Mouse (Mus musculus): ENCODE data around the gene Sbno2.

The Sbno2 gene

DNA sequence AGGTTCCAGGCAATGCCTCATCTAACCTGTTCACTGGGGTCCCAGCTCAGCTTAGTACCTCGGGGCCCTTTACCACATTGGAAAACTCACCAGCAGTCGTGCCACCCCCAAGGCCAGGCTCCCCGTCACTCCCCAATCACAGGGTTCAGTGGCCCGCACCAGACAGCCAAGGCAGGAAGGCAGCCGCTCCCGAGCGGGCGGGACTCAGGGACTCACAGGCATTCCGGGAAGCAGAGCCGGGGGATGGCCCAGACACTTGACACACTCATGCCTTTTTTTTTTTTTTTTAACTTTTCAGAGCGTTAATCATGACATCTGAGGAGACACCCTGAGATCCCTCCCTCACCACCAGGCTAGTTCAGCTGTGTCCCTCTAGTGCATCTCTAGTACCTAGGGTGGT lies 4.4 kb downstream of the Sbno2 start:
- in situ Hi-C loops (cut with MboI; ENCODE audit: unreplicated experiment in 2 of 2), result no loop called here

DNA sequence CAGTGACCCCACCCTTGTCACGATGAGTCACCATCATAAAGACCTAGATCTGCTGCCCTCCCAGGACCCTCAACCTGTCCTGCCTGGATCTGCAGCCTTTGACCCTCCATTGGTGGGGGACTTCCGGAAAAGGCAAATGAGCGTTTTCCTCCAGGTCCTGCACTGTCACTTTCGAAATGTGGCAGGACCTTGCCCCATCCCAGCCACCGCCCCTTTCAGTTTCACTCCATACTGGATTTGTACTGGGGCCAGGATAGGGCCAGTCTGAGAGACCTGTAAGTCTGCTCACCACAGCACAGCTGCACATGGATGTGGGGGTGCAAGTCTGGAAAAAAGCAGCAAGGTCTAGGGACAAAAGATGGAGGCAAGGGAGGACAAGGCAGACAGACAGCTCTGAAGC lies 6.7 kb downstream of the Sbno2 start:
- in situ Hi-C loops (cut with MboI; ENCODE audit: unreplicated experiment in 2 of 2), result no loop called here

DNA sequence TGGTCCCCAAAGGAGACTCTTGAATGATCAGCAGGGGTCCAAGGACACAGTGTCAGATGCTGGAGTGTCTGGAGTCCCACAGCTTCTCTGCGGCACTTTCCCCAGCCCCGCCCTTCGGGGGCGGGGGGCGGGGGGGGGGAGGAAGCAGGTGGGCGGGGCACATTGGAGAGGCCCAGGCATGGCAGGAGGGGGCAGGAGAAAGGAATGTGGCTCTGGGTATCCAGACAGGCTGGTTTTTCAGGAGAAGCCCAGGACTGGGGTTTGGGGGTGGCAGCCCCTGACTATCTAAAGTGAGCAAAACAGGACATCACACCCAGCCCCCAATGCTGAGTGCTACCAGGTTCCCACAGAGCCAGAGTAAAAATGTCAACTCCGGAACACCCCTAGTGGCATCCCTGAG lies 8.1 kb downstream of the Sbno2 start:
- in situ Hi-C loops (cut with MboI; ENCODE audit: unreplicated experiment in 2 of 2), result no loop called here

DNA sequence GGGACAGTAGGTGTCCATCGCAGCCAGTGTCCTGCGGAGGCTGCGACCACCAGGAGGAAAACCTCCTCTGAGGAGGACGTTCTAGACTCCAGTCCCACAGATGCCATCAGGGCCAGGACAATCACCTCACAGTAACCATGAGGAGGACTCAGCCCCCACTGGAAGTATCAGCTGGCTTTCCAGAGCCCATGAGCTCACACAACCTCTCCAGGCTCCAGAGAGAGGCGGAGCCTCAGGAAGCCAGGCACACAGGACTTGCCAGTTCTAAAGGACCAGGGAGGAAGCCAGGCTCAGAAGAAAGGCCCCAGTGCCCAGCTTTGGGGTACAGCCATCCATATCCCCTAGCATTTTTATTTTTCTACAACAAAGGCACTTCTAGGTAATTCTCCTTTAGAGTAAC lies 9.8 kb downstream of the Sbno2 start:
- in situ Hi-C loops (cut with MboI; ENCODE audit: unreplicated experiment in 2 of 2), result no loop called here

DNA sequence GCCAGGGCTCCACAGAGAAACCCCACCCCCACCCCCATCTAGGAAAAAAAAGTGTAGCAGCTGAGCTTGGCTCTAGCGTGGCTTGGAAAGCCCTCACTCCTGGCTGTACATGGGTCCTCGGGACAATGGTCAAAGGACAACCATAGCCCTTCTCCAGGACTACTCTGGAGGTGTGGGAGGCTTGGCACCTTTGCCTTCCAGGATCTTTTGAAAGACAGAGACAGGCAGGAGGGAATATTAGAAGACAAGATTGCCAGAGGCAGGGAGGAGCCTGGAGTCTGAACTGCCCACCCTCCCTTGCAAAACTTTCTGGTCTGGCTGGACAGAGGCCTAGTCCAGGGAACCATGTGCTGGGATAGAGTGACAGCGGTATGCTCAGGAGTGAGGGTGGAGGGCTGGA lies 10.7 kb downstream of the Sbno2 start:
- in situ Hi-C loops (cut with MboI; ENCODE audit: unreplicated experiment in 2 of 2), result no loop called here

DNA sequence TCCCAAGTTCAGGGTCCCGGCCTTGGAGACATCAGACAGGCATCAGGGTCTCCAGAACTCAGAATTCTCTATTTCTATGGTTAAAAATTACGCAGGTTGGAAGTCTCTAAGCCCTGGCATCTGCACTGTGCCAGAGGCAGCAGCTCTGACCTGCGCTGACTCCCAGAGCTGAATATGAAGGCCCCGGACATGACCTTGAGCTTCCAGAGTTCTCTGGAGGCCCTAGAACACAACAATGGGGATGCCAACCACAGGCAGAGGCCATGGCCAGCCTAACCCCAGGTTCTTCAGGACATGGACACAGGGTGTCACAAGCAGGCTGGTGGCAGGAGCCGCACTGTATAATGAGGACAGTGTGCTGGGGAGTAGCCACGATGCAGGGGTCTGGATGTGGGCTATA lies 11.3 kb downstream of the Sbno2 start:
- in situ Hi-C loops (cut with MboI; ENCODE audit: unreplicated experiment in 2 of 2), result no loop called here

DNA sequence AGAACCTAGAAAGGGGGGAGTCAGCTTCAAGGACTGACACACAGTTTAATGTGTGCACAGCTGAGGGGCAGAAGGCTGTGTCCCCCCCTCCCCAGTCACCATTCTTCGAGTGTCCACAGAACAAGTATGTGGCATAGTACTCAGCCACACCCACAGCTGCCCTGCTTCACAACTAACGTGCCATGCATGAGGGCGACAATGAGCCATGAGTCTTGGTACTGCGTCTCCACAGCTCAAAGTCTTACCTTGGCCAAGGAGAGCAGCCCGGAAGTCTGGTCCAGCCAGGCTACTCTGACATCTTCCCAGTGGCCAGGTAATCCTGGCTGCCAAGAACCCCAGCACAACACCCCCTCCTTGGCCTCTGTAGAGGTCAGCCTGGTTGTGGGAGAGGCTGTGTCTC lies 12.7 kb downstream of the Sbno2 start:
- in situ Hi-C loops (cut with MboI; ENCODE audit: unreplicated experiment in 2 of 2), result no loop called here

DNA sequence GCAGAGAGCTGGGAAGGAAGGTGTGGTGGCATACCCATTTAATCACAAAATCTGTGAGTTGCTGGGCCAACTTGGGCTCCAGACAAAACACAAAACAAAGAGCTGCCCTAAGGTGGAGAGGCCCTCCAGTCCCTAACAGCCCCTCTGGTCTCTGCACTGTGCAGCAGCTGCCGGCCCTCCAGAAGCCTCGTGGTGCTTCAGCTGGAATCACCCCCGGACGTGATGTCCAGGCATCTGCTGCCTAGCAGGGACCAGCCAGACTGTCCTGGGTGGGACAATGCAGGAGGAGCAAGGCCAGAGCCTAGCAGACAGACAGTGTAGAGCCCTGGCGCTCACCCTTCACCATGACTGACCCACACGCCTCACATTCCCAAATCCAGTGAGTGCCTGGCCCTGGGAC lies 13.8 kb downstream of the Sbno2 start:
- in situ Hi-C loops (cut with MboI; ENCODE audit: unreplicated experiment in 2 of 2), result no loop called here

DNA sequence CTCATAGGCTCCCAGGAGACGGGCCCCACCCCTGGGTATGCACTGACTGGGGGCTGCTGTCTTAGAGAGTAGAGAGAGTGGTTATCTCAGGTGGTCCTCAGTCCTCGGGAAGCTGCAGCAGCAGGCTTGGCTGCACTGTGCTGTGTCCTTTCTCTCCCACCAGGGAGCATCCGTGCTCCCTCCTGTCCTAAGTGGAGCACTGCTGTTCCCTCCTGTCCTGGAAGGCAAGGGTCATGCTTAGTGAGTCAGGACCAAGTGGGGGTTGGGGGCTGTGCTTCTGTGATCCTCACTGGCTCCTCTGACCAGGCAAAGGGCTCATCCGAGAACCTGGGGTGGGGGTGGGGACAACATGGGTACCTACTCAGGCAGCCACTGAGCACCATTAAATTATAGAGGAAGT lies 16.2 kb downstream of the Sbno2 start:
- in situ Hi-C loops (cut with MboI; ENCODE audit: unreplicated experiment in 2 of 2), result no loop called here

DNA sequence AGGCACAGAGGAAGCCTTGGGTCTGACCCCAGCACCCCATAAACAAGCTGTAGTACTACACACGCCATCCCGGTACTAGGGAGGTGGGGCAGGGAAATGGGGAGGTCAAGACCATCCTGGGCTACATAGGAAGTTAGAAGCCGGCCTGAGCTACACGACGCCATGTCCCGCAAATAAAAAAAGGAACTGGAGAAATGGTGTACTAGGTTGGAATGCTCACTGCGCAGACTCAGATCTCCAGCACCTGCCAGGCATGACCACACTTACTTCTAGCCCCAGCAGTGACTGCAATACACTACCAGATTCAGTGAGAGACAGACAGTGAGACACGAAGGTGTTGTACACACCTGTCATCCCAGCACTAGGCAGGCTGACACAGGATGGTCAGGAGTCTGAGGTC lies 17.9 kb downstream of the Sbno2 start:
- in situ Hi-C loops (cut with MboI; ENCODE audit: unreplicated experiment in 2 of 2), result no loop called here

DNA sequence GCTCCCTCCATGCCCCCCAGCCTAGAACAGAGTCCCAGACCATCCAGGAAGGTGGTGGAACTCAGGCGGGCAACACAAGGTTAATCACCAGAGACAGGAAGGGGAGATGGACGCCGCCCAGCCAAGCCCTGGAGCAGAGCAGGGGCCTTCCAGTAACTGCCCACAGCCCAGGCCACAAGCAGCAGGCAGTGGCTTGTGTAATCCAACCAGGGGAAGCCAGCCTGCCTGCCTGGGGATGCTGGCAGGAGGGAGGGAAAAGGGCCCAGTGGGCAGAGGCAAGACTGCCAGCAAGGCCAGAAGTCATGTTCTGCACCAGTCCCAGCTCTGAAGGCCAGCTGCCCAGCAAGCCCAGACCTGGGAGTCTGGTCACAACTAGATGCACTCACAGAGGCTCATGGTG lies 18.5 kb downstream of the Sbno2 start:
- in situ Hi-C loops (cut with MboI; ENCODE audit: unreplicated experiment in 2 of 2), result no loop called here

DNA sequence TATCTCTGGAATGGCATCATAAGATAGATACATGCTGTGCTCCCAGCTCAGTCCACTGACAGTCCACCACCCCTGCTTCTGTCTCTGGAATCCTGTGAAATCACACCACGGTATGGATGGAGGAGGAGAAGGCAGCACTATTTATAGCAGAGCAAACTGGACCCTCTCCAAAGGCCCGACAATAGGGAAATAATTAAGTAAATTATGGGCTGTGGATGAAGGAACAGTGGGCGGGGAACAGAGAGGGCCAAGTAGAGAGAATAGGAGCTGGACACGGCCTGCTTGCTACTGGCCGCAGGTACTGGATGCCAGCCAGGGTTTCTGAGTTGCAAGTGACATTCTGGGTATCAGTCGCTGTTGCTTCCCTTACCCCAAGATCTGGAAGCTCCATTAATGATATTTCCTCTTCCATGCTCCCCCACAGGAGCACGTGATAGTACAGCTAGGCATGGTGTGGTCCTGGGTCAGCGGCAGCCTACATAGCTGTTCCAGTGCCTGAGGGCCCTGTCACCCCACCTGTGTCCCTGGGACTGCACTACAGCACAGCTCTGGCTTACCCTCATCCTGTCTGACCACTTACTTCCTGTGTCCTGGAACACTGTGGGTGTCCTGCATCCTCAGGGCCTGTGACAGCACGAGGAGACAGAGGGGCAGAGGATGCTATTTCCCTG lies 20.4 kb downstream of the Sbno2 start:
- in situ Hi-C loops (cut with MboI; ENCODE audit: unreplicated experiment in 2 of 2), result no loop called here

DNA sequence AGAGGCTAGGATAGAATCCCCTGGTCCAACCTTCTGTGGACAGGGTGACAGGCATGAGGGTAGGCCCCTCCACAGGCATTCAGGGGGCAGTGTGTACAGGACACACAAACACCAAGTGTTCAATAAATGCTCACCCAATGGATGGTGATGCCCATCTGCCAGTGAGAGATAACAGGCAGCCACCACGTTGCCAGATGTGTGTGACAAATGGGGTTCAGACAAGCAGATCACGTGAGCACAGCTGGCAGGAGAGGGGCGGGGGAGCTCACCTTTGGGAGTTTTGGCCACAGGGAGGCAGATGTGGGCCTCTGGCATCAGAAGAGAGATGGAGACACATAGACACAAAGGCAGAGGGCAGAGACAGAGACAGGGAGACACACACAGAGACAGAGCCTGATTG lies 24.3 kb downstream of the Sbno2 start:
- in situ Hi-C loops (cut with MboI; ENCODE audit: unreplicated experiment in 2 of 2), result no loop called here

DNA sequence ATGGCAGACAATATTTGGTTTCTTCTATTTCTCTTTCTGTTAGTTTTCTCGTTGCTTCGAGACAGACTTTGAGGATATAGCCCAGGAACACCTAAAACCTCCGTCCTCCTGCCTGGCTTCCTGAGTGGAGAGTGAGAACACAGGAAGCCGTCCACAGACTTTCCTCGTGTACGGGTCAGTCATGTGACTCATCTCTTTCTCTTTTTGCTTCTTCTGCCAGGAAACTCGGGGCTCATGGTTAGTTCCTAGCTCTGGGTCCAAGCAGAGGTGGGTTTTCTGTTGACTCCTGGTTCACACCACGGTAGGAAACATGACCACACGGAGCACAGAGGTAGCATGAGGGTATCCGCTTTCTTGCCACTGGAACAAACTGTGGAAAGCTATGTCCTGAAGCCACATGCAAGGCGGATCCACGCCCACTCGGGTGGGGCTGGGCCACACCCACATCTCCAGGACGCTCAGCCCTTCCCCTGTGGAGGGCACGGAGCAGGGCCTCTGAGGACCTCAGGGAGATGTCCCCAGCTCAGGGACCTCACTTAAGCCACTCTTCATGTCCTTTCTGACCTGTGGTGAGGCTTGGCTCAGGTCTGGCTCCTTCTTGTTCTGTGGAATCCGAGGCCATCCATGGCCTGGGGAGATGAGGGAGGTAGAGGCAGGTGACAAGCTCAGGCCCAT lies 24.8 kb downstream of the Sbno2 start:
- in situ Hi-C loops (cut with MboI; ENCODE audit: unreplicated experiment in 2 of 2), result no loop called here

DNA sequence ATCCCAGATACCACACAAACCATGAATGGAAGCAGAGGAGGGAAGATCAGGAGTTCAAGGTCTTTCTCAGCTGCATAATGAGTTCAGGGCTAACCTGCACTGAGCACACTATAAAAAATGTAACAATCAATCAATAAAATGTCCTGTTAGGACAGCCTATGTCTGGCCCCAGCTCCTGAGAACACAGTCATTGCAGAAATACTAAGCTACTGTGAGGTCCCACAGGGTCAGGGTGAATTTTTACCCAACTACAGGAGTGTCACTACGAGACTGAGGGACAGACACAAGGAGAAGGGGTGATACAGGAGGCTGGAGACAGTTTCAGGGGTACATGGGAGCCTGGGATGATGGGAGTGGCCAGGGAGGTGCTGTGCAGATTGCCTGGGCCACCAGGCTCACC lies 27.0 kb downstream of the Sbno2 start:
- in situ Hi-C loops (cut with MboI; ENCODE audit: unreplicated experiment in 2 of 2), result no loop called here

DNA sequence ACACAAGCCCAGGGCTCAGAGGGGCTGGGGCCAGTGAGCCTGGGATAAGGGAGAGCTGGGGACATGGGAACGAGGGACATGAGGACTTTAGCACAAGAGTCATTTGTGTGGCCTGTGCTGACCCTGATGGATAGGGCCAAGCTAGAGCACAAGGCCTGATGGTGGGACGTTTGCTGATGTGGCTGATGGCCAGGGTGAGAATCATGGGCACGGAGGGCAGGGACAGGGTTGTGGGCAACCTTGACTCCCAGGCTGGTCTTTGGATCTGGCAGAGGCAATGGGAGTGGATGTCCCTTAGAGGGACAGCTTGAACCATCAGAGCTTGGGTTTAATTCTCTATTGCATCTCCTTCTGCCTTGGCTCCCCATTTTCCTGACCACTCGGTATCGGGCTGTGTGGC lies 28.1 kb downstream of the Sbno2 start:
- in situ Hi-C loops (cut with MboI; ENCODE audit: unreplicated experiment in 2 of 2), result no loop called here

DNA sequence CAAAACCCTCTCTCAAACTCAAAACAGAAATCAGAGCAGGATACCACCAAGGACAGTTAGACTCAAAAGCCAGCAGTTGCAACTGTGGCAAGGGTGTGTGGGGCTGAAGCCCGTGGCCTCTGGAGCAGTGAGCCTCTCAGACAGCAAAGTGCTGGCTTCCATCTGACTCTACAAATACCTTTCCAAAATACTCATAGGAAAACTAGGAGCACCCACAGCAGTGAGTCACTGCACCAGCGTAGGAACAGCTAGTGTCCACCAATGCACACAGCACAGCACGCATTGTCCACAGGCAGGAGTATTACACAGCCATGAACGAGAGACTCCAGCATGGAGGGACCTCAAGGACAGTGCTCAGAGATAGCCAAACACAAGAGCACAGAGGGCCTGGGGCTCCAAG lies 29.0 kb downstream of the Sbno2 start:
- in situ Hi-C loops (cut with MboI; ENCODE audit: unreplicated experiment in 2 of 2), result no loop called here

DNA sequence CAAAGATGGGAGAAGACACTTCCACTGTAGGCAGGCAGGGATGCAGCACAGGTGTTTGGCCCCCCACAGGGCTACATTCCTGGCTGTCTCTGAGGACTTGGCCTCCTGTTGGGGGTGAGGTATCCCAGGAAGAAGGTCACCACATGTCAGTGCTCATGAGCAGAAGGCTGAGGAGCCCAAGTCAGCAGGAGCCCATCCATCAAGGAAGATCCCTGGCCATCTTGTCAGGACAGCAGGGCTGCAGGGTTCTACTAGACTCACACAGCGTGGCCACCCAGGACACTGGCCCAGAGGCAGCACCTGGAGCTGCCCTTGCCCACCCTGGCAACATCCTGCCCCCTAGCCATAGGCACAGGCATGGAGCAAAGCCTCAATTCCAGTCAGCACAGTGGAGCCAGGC lies 29.4 kb downstream of the Sbno2 start:
- in situ Hi-C loops (cut with MboI; ENCODE audit: unreplicated experiment in 2 of 2), result no loop called here

DNA sequence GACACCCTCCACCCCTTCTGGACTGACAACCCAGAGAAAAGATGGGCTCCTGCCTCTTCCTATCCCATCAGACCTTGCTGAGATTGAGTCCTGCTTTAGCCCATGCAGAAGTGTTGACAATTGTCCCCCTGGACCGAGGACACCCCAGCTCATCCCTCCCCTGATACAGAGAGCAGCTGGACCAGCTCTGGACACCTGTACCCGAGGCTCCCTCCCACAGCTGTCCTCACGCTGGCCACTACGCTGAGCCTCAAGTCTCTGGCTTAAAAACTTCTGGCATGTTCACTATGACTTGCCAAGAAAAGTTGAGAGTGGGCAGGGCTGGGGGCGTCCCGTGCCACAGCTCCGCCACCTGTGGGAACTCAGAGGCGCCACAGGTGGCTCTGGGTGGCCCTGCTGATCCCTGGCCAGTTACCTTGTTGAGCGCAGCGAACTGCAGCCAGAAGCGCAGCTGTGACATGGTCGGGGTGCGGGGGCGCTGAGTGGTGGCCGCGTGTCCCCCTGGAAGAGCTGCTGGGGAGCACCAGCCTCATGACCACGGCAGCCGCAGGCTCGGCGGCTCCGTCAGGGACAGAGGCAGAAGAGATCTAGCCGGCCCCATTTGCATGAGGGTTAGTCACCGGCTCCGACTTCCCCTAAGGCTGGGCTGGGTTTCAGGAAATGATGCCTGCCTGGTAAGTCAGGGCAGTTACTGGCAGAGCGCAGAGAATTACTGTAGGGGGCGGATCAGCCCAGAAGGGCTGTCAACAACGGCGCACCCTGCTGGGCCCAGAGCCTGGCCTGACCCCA lies 30.4 kb downstream of the Sbno2 start:
- in situ Hi-C loops (cut with MboI; ENCODE audit: unreplicated experiment in 2 of 2), result loop anchor here in 1 of 2 experiments (5.0 kb wide), 1 partner anchor 32 kb away; the partner anchor contains the start of gene Sbno2

DNA sequence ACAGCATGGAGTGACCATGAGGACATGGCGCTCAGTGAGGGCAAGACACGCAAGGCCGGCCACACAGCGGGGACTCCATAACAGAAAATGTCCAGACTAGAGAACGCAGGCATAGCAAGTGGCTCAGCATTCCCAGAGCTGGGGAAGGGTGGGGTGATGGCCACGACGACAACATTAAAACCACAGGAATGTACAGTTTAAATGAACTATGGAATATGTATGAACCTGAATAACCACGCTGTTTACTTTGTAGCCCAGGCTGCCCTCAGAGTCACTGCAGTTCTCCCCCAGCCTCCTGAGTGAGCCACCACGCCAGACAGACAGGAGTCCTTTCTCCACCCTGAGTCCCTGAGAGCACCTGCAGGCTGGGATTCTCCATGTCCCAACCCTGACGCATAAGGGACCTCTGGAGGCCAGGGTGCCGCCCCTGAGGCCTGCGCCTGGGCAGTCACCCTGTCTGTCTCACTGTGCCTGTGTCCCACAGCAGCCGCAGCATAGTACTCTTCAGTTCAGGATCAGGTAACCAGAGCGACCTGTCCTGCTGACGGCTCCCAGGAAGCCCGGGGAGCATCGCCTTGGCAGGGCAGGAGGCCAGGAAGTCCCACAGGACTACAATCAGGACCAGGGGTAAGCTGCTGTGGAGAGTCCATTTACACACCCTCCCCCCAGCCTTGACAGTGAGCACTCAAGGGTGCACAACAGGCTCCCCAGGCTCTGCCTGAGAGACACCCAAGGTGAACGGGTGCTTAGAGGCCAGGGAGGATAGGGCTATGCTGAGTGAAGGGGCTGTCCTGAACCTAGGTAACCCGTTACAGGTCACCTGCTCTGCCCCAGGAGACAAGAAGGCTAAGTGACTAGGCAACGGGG lies 32.5 kb downstream of the Sbno2 start:
- in situ Hi-C loops (cut with MboI; ENCODE audit: unreplicated experiment in 2 of 2), result loop anchor here in 1 of 2 experiments (5.0 kb wide), 1 partner anchor 34 kb away; the partner anchor contains the start of gene Sbno2

DNA sequence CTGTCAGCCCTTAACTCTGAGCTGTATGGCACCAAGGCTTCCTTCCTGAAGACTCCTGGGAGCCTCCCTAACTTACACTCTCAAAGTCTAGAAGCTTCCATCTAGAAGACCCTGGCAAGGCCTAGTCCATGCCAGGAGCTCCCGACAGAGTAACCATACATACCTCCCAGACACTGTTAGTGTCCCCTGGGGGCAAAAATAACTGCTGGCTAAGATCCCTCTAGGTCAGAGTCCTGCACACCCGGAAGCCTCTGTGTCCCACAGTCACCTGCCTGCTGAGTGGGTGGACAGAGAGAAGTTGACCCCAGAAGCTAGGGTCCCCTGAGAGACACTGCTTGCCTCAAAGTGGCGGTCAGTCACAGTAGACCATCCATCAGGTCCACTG lies 33.9 kb downstream of the Sbno2 start:
- in situ Hi-C loops (cut with MboI; ENCODE audit: unreplicated experiment in 2 of 2), result loop anchor here in 1 of 2 experiments (5.0 kb wide), 1 partner anchor 36 kb away; the partner anchor contains the start of gene Sbno2
